Comparison of ENCODE assay signal across 8 mouse cellular contexts in genomic region chr4:155840076-155841002, GRCm38 (mm10). TPM values are rescaled to one million over a fixed set of nuclear protein-coding genes. Genes with fewer than 3 reads are reported as not detected.
DNase-seq lines count a peak whose midpoint lies in the region; ATAC-seq and TF ChIP-seq lines count a peak whose summit lies in the region.

No protein-coding gene starts in this region.

- peaks cover 2% of the 10 kb centered on the region; the same call in 1 of the 2 replicates for H3K36me3 ChIP-seq in heart, embryonic 15.5 days
- H3K36me3 ChIP-seq in ES-E14 (ENCODE audit: control insufficient read depth, insufficient read depth, low read length, poor library complexity, severe bottlenecking): no peaks in the 10 kb centered on the region
- H3K36me3 ChIP-seq in forebrain, embryonic 12.5 days (replicated peaks): 0 out of 2 replicates have a peak, but pooled peaks cover 2% of the 10 kb centered on the region
- H3K36me3 ChIP-seq in limb, embryonic 13.5 days: peaks cover 26% of the 10 kb centered on the region
- no peaks in the 10 kb centered on the region for H3K36me3 ChIP-seq in neural tube, embryonic 15.5 days

- 0 out of 2 replicates have a peak, but pooled peaks have one; percentile 1 for ATAC-seq in heart, embryonic 15.5 days (replicated peaks; ENCODE audit: insufficient number of reproducible peaks, insufficient read depth, low FRiP score, low read depth)
- peak; percentile 47 for ATAC-seq in forebrain, embryonic 12.5 days (ENCODE audit: low FRiP score)
- ATAC-seq in limb, embryonic 13.5 days (ENCODE audit: low FRiP score, low read depth): peak; percentile 20; the same call in 1 of the 2 replicates
- 0 out of 2 replicates have a peak, but pooled peaks have one; percentile 1 for ATAC-seq in neural tube, embryonic 15.5 days (ENCODE audit: low FRiP score)

- peak overlapping the region; percentile 53 for H3K4me3 ChIP-seq in heart, embryonic 15.5 days
- H3K4me3 ChIP-seq in ES-E14 (ENCODE audit: insufficient read depth in 1 of 2, low read depth in 1 of 2, low read length in 2 of 2, poor library complexity in 1 of 2, severe bottlenecking in 1 of 2): peak overlapping the region; percentile 64 to 76
- peak overlapping the region; percentile 43 for H3K4me3 ChIP-seq in forebrain, embryonic 12.5 days (replicated peaks)
- H3K4me3 ChIP-seq in limb, embryonic 13.5 days: peak overlapping the region; percentile 60
- peak overlapping the region; percentile 36 for H3K4me3 ChIP-seq in neural tube, embryonic 15.5 days (replicated peaks)

- peaks cover 42% of the 10 kb centered on the region for H3K4me1 ChIP-seq in heart, embryonic 15.5 days (replicated peaks)
- H3K4me1 ChIP-seq in ES-E14 (ENCODE audit: control insufficient read depth in 2 of 2, insufficient read depth in 2 of 2, low read length in 2 of 2, poor library complexity in 1 of 2): peaks cover 2 to 17% of the 10 kb centered on the region in 2 experiments; a peak in 3 of 4 replicates
- H3K4me1 ChIP-seq in forebrain, embryonic 12.5 days: peaks cover 30% of the 10 kb centered on the region
- peaks cover 33% of the 10 kb centered on the region for H3K4me1 ChIP-seq in limb, embryonic 13.5 days
- H3K4me1 ChIP-seq in neural tube, embryonic 15.5 days: peaks cover 18% of the 10 kb centered on the region

- no peak for DNase-seq in heart, postnatal 36 days
- no peak for DNase-seq in ES-E14 (ENCODE audit: low read depth, low spot score)
- DNase-seq in left cerebral cortex, postnatal 10 days (ENCODE audit: extremely low spot score in 1 of 2, low spot score in 2 of 2): no peak
- no peak for DNase-seq in right cerebral cortex, postnatal 36 days (ENCODE audit: low spot score in 2 of 2)

- peak overlapping the region; percentile 85 for H3K27ac ChIP-seq in heart, embryonic 15.5 days
- no peak overlapping the region for H3K27ac ChIP-seq in ES-E14 (ENCODE audit: insufficient read depth, low read depth, low read length, poor library complexity, severe bottlenecking)
- no peak overlapping the region for H3K27ac ChIP-seq in forebrain, embryonic 12.5 days
- H3K27ac ChIP-seq in limb, embryonic 13.5 days: peak overlapping the region; percentile 69
- peak overlapping the region; percentile 58 for H3K27ac ChIP-seq in neural tube, embryonic 15.5 days (replicated peaks)

- H3K9ac ChIP-seq in heart, embryonic 15.5 days: peak overlapping the region; percentile 62
- peak overlapping the region; percentile 42 for H3K9ac ChIP-seq in ES-E14 (ENCODE audit: insufficient read depth, low read depth, low read length, poor library complexity, severe bottlenecking)
- H3K9ac ChIP-seq in forebrain, embryonic 12.5 days: peak overlapping the region; percentile 63
- H3K9ac ChIP-seq in limb, embryonic 13.5 days: peak overlapping the region; percentile 79
- peak overlapping the region; percentile 33 for H3K9ac ChIP-seq in neural tube, embryonic 15.5 days (replicated peaks)

- intact Hi-C loops in heart, postnatal 36 days (cut with DNase I): no loop called here
- intact Hi-C loops in left cerebral cortex, postnatal 10 days (cut with DNase I): no loop called here

- no peaks in the 10 kb centered on the region for H3K9me3 ChIP-seq in heart, embryonic 15.5 days (replicated peaks)
- H3K9me3 ChIP-seq in ES-E14 (ENCODE audit: control insufficient read depth, insufficient read depth, low read depth, low read length): no peaks in the 10 kb centered on the region
- no peaks in the 10 kb centered on the region for H3K9me3 ChIP-seq in forebrain, embryonic 12.5 days
- no peaks in the 10 kb centered on the region for H3K9me3 ChIP-seq in limb, embryonic 13.5 days
- no peaks in the 10 kb centered on the region for H3K9me3 ChIP-seq in neural tube, embryonic 15.5 days (replicated peaks)

- peak overlapping the region; percentile 85 for H3K4me2 ChIP-seq in heart, embryonic 15.5 days
- H3K4me2 ChIP-seq in forebrain, embryonic 12.5 days: peak overlapping the region; percentile 71
- peak overlapping the region; percentile 98 for H3K4me2 ChIP-seq in limb, embryonic 13.5 days (replicated peaks)
- H3K4me2 ChIP-seq in neural tube, embryonic 15.5 days: peak overlapping the region; percentile 63

- H3K27me3 ChIP-seq in heart, embryonic 15.5 days: peaks cover 5% of the 10 kb centered on the region; the same call in 1 of the 2 replicates
- peaks cover 24% of the 10 kb centered on the region for H3K27me3 ChIP-seq in forebrain, embryonic 12.5 days
- H3K27me3 ChIP-seq in limb, embryonic 13.5 days: 0 out of 2 replicates have a peak, but pooled peaks cover 6% of the 10 kb centered on the region
- peaks cover 13% of the 10 kb centered on the region for H3K27me3 ChIP-seq in neural tube, embryonic 15.5 days (replicated peaks)

- in situ Hi-C loops in ES-E14 (cut with MboI; ENCODE audit: low sequenced_read_pairs in 2 of 2, unreplicated experiment in 2 of 2): no loop called here

- 13% methylated on average over 8 of the region's 8 CpGs for WGBS in heart, embryonic 15.5 days
- WGBS in forebrain, embryonic 12.5 days: 9% methylated on average over 8 of the region's 8 CpGs
- 7% methylated on average over 8 of the region's 8 CpGs for WGBS in limb, embryonic 13.5 days
- WGBS in neural tube, embryonic 15.5 days: 10% methylated on average over 8 of the region's 8 CpGs

TF ChIP-seq in ES-E14, 5 proteins besides CTCF, POLR2A, EP300 and RAD21:
- TF ChIP-seq CHD2 (IDR thresholded peaks at IDR 0.05; ENCODE audit: low read depth, low read length): no peak
- TF ChIP-seq MAFK (IDR thresholded peaks at IDR 0.05; ENCODE audit: insufficient read depth, low read depth, low read length): no peak
- no peak for TF ChIP-seq ZC3H11A (IDR thresholded peaks at IDR 0.05; ENCODE audit: borderline replicate concordance, low read depth, low read length)
- no peak for TF ChIP-seq HCFC1 (IDR thresholded peaks at IDR 0.05; ENCODE audit: borderline replicate concordance, insufficient read depth, low read length)
- TF ChIP-seq ZNF384 (IDR thresholded peaks at IDR 0.05; ENCODE audit: low read depth, low read length): no peak

RNA-seq across cellular contexts. Expression of gene Mxra8, which starts 0.9 kb away (rescaled TPM):
- 72.7 and 91.4 TPM in 2 replicates for polyA plus RNA-seq in heart, embryonic 15.5 days (2015; fragmentation: Nextera tagmentation; extraction: Ambion mirVana)
- 10 to 100 TPM; 27.4 to 33.7 TPM for total RNA-seq in heart, postnatal 36 days (2021)
- 14.2 and 14.4 TPM in 2 replicates for total RNA-seq in ES-E14 (2012; rRNA removed)
- 22.9 and 24.3 TPM in 2 replicates for polyA plus RNA-seq in forebrain, embryonic 12.5 days (2016; fragmentation: Nextera tagmentation; extraction: Ambion mirVana)
- polyA plus RNA-seq in limb, embryonic 13.5 days (2015; fragmentation: Nextera tagmentation; extraction: Ambion mirVana): 76.6 and 92.7 TPM in 2 replicates
- polyA plus RNA-seq in neural tube, embryonic 15.5 days (2015; fragmentation: Nextera tagmentation; extraction: Ambion mirVana): 28.3 and 35.4 TPM in 2 replicates
- total RNA-seq in left cerebral cortex, postnatal 10 days (2021): 10 to 100 TPM; 10.6 to 14.1 TPM

RNA-seq across cellular contexts. Expression of gene Dvl1, which starts 6.9 kb away (rescaled TPM):
- 8.1 and 12.2 TPM in 2 replicates for polyA plus RNA-seq in heart, embryonic 15.5 days (2015; fragmentation: Nextera tagmentation; extraction: Ambion mirVana)
- total RNA-seq in heart, postnatal 36 days (2021): 10 to 100 TPM; 46.2 to 54.2 TPM
- total RNA-seq in ES-E14 (2012; rRNA removed): 49.8 and 88.0 TPM in 2 replicates
- polyA plus RNA-seq in forebrain, embryonic 12.5 days (2016; fragmentation: Nextera tagmentation; extraction: Ambion mirVana): 6.1 and 9.2 TPM in 2 replicates
- polyA plus RNA-seq in limb, embryonic 13.5 days (2015; fragmentation: Nextera tagmentation; extraction: Ambion mirVana): 4.3 and 5.7 TPM in 2 replicates
- polyA plus RNA-seq in neural tube, embryonic 15.5 days (2015; fragmentation: Nextera tagmentation; extraction: Ambion mirVana): 11.5 and 28.6 TPM in 2 replicates
- total RNA-seq in left cerebral cortex, postnatal 10 days (2021): 10 to 100 TPM; 70.6 to 74.2 TPM

RNA-seq across cellular contexts. Expression of gene Aurkaip1, which starts 9.3 kb away (rescaled TPM):
- 121 and 124 TPM in 2 replicates for polyA plus RNA-seq in heart, embryonic 15.5 days (2015; fragmentation: Nextera tagmentation; extraction: Ambion mirVana)
- 100 to 1,000 TPM; 114 to 116 TPM for total RNA-seq in heart, postnatal 36 days (2021)
- 156 and 162 TPM in 2 replicates for total RNA-seq in ES-E14 (2012; rRNA removed)
- polyA plus RNA-seq in forebrain, embryonic 12.5 days (2016; fragmentation: Nextera tagmentation; extraction: Ambion mirVana): 131 and 132 TPM in 2 replicates
- 140 and 144 TPM in 2 replicates for polyA plus RNA-seq in limb, embryonic 13.5 days (2015; fragmentation: Nextera tagmentation; extraction: Ambion mirVana)
- polyA plus RNA-seq in neural tube, embryonic 15.5 days (2015; fragmentation: Nextera tagmentation; extraction: Ambion mirVana): 147 and 152 TPM in 2 replicates
- total RNA-seq in left cerebral cortex, postnatal 10 days (2021): 10 to 100 TPM; 81.6 to 82.6 TPM

RNA-seq across cellular contexts. Expression of gene Tas1r3, which starts 22.8 kb away (rescaled TPM):
- 0.14 TPM in 2 replicates for polyA plus RNA-seq in heart, embryonic 15.5 days (2015; fragmentation: Nextera tagmentation; extraction: Ambion mirVana)
- under 1 TPM; 0.27 to 0.28 TPM for total RNA-seq in heart, postnatal 36 days (2021)
- 0.40 and 0.58 TPM in 2 replicates for total RNA-seq in ES-E14 (2012; rRNA removed)
- 0.51 and 0.61 TPM in 2 replicates for polyA plus RNA-seq in forebrain, embryonic 12.5 days (2016; fragmentation: Nextera tagmentation; extraction: Ambion mirVana)
- polyA plus RNA-seq in limb, embryonic 13.5 days (2015; fragmentation: Nextera tagmentation; extraction: Ambion mirVana): 0.25 and 0.33 TPM in 2 replicates
- polyA plus RNA-seq in neural tube, embryonic 15.5 days (2015; fragmentation: Nextera tagmentation; extraction: Ambion mirVana): 0.36 and 0.46 TPM in 2 replicates
- under 1 TPM; 0.13 to 0.22 TPM for total RNA-seq in left cerebral cortex, postnatal 10 days (2021)

RNA-seq across cellular contexts. Expression of gene Ccnl2, which starts 28.1 kb away (rescaled TPM):
- polyA plus RNA-seq in heart, embryonic 15.5 days (2015; fragmentation: Nextera tagmentation; extraction: Ambion mirVana): 106 and 123 TPM in 2 replicates
- total RNA-seq in heart, postnatal 36 days (2021): 10 to 100 TPM; 31.0 to 34.0 TPM
- total RNA-seq in ES-E14 (2012; rRNA removed): 103 and 171 TPM in 2 replicates
- polyA plus RNA-seq in forebrain, embryonic 12.5 days (2016; fragmentation: Nextera tagmentation; extraction: Ambion mirVana): 195 and 202 TPM in 2 replicates
- 211 and 231 TPM in 2 replicates for polyA plus RNA-seq in limb, embryonic 13.5 days (2015; fragmentation: Nextera tagmentation; extraction: Ambion mirVana)
- polyA plus RNA-seq in neural tube, embryonic 15.5 days (2015; fragmentation: Nextera tagmentation; extraction: Ambion mirVana): 137 and 139 TPM in 2 replicates
- total RNA-seq in left cerebral cortex, postnatal 10 days (2021): 10 to 100 TPM; 68.7 to 71.2 TPM

Comparison
In these comparisons a context has a peak if more than half of its experiments do, and no peak if none do; other contexts are left out.
1. H3K27ac ChIP-seq: peak in heart, embryonic 15.5 days (single experiment), limb, embryonic 13.5 days (single experiment) and neural tube, embryonic 15.5 days (single experiment); none in ES-E14 (single experiment) and forebrain, embryonic 12.5 days (single experiment).
2. Peak in every context shown above with its lines, with median percentiles within 50 percentile points of each other: ATAC-seq, H3K4me2 ChIP-seq, H3K4me3 ChIP-seq and H3K9ac ChIP-seq.